Mouse (Mus musculus): ENCODE data around the gene Creb3l2. TPM values are rescaled to one million over a fixed set of nuclear protein-coding genes. Genes with fewer than 3 reads are reported as not detected.
A peak's percentile ranks its signal among the peaks of the same experiment; 100 is the strongest.

The Creb3l2 gene
- total RNA-seq, 2 experiments from 2014 or later, result 6.1 to 8.1 TPM

- peak; percentile 19 to 29 for DNase-seq (ENCODE audit: low spot score in 2 of 2)
- intact Hi-C loops (cut with DNase I), result loop anchor here (5.0 kb wide), 4 partner anchors 53 to 202 kb away; no protein-coding TSS in a partner anchor
Observed at GRCm38 (mm10) chr6:37298982-37299381, 143.0 kb downstream of the Creb3l2 start.

GRCm38 (mm10) chr6:37297744-37298482, 144.0 kb downstream of the Creb3l2 start:
- DNase-seq (ENCODE audit: low spot score in 2 of 2), result peak; percentile 51 to 59
- intact Hi-C loops (cut with DNase I), result loop anchor here (5.0 kb wide), 4 partner anchors 54 to 201 kb away; no protein-coding TSS in a partner anchor

GRCm38 (mm10) chr6:37292068-37292467, 149.9 kb downstream of the Creb3l2 start:
- DNase-seq (ENCODE audit: low spot score in 2 of 2), result no peak
- intact Hi-C loops (cut with DNase I), result no loop called here

GRCm38 (mm10) chr6:37291171-37291570, 150.8 kb downstream of the Creb3l2 start:
- no peak for DNase-seq (ENCODE audit: low spot score in 2 of 2)
- intact Hi-C loops (cut with DNase I), result no loop called here

- no peak for DNase-seq (ENCODE audit: low spot score in 2 of 2)
- intact Hi-C loops (cut with DNase I), result no loop called here
Observed at GRCm38 (mm10) chr6:37290691-37291090, 151.3 kb downstream of the Creb3l2 start.

- intact Hi-C loops (cut with DNase I), result no loop called here
- no peak for DNase-seq (ENCODE audit: low spot score in 2 of 2)
Observed at GRCm38 (mm10) chr6:37286134-37286533, 155.8 kb downstream of the Creb3l2 start.

- intact Hi-C loops (cut with DNase I), result no loop called here
- DNase-seq (ENCODE audit: low spot score in 2 of 2), result no peak
Observed at GRCm38 (mm10) chr6:37284879-37285278, 157.1 kb downstream of the Creb3l2 start.

GRCm38 (mm10) chr6:37283336-37283735, 158.6 kb downstream of the Creb3l2 start:
- intact Hi-C loops (cut with DNase I), result no loop called here
- DNase-seq (ENCODE audit: low spot score in 2 of 2), result no peak

- DNase-seq (ENCODE audit: low spot score in 2 of 2), result no peak
- intact Hi-C loops (cut with DNase I), result no loop called here
Observed at GRCm38 (mm10) chr6:37282659-37283058, 159.3 kb downstream of the Creb3l2 start.

Other genes with a start within 250 kb of the Creb3l2 start
- gene Dgki, start 142.0 kb downstream of the Creb3l2 start, total RNA-seq (2021), result 10 to 100 TPM; 80.5 to 92.6 TPM
- gene Akr1d1, start 88.0 kb upstream of the Creb3l2 start, total RNA-seq (2021), result not detected